Mouse (Mus musculus): ENCODE results near the gene Tns3.

Gene Tns3

DNA sequence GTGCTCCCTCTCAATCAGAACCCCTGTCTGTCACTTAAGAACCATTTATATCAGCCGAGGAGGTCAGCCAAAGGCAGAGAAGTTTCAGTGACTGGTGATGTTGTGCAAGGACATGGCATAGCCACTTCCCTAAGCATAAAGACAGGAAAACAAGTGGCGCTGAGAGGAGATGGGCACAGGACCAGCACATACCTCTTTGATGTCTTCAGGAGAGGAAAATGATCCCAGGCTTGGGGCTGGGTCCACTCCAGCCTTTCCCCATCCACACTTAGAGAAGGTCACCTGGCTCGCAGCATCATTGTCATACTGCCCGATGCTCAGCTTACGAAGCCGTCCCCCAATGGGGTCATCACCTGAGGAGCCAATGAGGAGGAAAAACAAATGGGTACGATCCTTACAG, 185.0 kb downstream of the Tns3 start:
- DNase-seq (ENCODE audit: low spot score in 2 of 2): no peak

DNA sequence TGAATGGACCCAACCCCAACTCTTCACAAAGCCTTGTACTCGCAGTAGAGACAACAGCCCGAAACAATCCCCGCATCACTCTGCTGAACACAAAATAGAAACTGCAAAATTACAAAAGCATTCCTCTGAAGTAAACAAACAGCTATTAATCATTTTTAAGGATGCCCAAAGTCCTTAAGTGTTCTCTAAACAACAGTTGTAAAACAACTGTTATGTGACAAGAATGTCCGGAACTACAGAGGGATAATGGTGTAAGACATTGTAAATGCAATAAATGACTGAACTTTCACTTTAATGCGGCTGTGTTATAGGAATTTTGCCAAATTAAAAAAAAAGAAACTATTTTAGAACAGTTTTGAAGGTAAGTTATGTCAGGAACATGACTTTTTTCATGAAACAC, 190.7 kb downstream of the Tns3 start:
- no peak for DNase-seq (ENCODE audit: low spot score in 2 of 2)

DNA sequence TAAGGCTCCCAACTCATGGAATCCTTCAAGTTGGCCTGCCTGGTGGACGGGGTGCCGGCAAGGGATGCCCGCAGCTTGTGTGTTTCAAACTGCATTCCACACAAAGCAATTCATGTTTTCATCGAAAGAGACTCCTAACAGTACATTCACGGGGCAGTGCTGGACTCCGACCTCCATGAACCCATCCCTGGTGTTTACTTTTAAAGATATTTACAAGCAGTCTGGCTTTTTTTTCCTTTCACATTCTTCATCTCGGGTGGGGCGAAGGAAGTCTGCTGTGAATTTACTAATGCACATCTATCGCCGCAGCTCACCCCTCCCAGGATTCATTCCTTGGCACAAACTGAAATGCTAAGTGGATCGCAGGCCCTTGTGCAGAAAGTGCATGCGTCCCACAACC, 191.9 kb downstream of the Tns3 start:
- no peak for DNase-seq (ENCODE audit: low spot score in 2 of 2)

DNA sequence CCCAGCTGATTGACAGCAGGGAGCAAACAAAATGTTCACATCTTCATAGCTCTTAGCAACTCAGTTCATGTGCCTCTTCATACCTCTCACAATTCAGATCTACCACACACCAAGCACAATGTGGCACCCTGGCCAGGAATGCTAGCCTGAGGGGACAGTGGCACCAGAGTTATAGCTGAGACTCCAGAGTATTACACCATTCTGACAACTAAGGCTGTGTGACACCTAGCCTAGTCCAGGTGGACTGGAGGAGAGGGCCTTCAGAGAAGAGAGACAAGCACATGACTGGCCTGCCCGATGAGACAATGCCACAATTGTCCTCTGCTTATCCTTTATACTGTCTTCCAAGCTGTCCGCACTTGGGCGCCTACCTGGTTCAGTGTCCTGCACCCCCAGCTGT, 192.8 kb downstream of the Tns3 start:
- no peak for DNase-seq (ENCODE audit: low spot score in 2 of 2)

DNA sequence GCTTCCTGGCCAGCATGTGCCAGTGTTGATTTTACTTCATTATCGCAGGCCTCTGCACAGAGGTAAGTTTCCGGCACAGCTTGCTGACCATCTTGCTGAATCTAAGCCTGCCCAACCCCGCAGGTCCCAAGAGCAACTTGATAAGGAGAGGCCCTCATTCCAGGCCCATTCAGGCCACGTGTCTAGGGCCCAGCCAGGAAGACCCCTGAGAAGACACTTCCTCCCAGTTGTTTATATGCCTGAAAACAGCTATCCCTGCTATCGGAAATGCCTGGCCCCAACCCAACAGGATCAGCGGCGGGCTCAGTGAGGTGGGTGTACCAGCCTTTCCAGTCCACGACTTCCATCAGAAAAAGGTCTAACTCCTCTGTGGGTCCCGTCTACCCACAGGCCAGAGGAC, 194.8 kb downstream of the Tns3 start:
- DNase-seq (ENCODE audit: low spot score in 2 of 2): no peak

DNA sequence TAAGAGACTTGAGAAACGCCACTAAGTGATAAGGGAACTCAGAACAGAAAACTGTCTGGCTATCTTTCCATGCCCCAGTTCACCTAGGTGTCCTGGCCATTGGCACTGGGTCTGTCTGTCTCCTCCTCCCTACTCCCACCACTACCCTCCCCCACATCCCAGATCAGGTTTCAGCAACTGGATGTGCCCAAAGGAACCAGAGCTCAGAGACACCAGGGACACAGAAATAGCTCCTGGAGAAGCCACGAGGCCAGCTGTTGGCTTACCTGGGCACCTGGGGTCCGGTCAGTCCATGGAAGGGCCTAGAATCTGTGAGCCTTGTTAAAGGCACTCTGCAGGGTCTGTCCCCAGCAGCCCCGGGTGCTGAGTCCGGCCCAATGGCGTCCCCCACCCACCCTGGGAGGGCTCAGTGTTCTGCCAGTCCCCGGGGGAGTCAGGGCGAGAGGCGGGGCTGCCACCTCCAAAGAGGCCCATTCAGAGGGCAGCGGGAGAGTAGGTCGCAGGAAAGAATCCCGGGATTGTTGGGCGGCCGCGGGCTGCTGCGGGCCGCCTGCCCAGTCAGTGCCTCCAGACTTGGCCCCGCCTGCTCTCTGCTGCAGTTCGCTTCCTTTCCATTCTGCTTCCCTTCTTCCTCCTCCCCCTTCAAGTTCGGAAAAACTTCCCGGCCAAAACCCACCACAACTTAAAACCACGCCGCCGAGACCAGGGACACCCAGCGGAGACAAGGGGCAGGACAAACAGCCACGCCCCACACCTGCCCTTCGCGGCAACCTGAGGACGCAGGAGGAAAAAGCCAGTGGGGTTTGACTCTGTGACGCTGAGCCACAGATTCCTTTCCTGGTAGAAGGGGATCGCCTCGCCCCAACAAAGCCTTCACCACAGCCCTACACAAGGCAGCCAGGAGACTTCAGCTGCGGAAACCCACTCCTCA, 195.9 kb downstream of the Tns3 start:
- DNase-seq (ENCODE audit: low spot score in 2 of 2): no peak

DNA sequence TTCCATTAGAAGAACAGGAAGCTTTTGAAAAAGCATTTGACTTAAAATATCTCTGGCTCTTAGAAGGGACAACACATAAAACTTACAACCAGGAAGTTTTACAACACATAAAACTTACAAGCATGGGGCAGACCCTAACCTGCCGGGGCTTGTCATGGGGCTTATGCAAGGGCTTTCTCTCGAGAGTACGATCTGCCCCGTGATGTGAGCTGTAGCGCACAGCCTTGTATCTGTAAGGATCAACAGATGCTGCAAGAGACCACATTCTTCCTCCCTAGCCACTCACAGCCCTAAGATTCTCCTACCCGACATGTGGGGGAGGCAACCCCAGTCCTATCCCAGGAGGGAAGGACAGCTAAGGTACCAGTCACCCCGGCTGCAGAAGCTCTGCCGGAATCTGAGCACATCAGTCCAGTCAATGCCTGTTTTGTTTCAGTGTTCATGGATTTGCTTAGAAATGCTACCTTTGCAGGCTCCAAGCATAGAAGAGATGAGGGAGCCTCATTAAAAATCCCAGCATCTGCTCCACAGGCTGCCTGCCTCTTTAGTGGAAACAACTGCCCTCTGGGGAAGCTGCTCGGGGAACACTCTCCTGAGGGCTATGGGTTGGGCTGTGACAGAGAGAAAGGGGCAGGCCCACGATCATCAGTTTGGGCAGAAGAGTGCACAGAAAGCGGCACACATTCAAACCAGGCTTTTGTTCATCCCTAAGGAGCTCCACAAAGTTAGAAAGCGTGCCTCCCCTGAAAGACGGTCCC, 196.8 kb downstream of the Tns3 start:
- no peak for DNase-seq (ENCODE audit: low spot score in 2 of 2)

DNA sequence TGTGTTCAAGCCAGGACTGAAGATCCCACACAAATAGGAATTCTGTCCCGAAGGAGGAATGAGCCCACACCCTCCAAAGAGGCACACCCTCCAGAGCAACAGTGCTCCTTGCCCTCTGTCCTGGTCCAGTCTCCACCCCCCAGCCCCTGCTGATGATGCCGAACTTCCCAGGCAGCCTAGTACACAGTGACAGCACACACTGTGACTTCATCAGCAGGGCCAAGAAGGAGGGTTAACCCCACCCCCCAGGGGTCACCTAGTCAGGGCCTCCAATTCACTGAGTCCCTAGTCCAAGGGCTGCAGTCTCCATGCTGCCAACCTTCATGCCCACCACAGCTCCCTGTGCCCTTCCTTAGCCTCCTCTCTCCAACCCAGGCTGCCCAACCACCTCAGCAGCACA, 200.5 kb downstream of the Tns3 start:
- no peak for DNase-seq (ENCODE audit: low spot score in 2 of 2)

DNA sequence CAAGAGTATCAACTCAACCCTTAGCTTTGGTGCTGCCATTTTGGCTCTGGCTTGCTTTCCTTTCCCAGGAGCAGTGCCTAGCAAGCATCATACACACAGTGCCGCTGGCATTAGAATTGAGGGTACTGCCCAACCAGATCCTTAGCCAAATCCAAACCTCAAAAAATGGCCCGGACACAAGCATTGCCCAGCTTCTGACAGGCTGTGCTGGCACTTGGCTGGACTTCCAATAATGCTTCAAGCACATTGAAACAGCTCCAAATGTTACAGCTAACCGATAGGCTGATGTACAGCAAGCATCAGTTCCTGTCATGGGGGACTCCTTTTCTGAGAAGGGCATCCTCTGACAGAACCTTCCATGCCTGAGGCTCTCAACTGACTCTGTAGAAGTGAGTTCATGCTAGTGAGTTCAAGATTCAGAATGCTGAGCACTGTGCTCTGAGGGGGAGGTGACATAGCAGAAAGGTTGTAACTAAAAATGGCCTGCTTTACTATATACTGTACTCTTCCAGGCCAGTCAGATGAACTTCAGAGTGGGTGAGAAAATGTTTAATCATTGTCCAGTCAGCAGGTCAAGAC, 201.4 kb downstream of the Tns3 start:
- DNase-seq (ENCODE audit: low spot score in 2 of 2): no peak

DNA sequence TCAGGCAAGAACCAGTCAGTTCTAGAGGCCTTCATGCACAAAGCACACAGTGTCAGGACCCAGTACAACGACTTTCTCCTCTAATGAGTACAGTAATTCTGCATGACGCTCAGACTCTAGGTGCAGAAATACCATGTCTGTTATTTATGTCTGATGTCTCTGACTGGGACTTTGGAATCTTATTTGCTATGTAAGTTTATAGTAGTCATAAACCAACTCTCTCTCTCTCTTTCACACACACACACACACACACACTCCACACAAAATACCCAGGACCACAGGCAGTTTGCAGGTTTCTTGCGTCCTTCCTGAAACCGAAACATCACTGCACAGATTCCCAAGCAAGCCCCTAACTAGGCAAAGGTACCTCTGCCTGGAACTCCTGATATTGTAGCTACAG, 203.5 kb downstream of the Tns3 start:
- no peak for DNase-seq (ENCODE audit: low spot score in 2 of 2)

DNA sequence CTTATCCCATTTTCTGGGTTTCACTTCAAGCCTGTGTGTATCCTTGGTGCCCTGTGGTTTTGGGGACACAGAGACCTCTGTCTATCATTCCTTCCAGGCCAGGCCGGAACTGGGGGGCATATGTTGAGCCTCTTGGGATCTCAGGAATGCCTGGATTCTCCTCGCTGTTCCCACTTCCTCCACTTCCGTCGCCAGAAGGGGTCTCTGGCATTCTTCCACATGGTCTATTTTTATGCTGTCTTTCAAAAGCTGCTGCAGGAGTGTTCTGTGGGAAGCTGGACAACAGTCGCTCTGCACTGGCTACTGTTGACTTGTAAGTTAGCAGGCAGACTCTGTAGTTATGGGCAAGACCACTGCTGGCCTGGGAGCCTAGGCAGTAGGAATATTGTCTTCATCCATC, 206.4 kb downstream of the Tns3 start:
- no peak for DNase-seq (ENCODE audit: low spot score in 2 of 2)

DNA sequence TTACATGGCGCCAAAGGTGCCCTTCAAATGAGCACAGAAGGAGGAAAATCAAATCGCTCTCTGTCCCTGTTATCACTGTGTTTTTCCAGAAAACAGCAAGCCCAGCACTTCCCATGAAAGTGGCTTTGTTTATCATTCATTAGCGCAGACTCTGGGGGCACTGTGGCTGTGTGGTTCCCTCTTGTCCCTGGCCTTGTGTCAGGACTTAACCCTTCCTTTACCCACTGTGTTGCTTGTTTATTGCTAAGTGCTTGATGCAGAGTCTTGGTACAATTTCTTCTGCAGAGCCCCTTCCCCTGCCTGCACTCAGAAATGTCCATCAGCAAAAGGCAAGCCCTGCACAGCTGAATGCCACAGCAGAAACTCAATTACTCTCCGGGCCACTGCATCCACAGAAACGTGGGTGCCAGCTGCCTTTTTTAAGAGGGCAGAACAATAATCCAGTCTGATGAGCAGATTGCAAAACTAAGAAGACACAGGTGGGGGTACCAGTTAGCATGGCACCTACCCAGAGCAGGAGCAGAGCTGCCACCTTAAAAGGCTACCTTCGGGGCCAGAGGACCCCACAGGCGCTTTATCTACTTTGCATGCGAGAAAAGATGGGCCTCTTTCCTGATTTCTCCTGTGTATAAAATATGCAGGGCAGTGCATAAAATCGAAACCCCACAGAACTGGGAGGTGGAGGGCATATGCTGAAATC, 207.6 kb downstream of the Tns3 start:
- no peak for DNase-seq (ENCODE audit: low spot score in 2 of 2)

DNA sequence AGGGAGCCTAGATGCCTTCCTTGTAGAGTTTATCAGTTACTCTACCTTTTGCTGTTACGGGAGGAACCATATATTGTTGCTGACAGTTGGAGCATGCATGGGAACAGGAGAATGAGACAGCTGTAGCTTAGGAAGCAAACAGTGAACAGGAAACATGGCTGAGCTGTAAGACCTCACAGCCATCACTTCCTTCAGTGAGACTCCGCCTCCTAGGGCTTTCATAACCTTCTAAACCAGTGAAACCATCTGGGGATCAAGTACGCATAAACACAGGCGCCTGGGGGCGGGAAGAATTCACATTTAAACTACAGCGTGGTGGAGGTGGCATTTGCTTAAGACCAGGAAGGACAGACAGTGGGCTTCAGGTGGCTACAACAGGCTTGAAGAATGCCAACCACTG, 208.7 kb downstream of the Tns3 start:
- DNase-seq (ENCODE audit: low spot score in 2 of 2): no peak

DNA sequence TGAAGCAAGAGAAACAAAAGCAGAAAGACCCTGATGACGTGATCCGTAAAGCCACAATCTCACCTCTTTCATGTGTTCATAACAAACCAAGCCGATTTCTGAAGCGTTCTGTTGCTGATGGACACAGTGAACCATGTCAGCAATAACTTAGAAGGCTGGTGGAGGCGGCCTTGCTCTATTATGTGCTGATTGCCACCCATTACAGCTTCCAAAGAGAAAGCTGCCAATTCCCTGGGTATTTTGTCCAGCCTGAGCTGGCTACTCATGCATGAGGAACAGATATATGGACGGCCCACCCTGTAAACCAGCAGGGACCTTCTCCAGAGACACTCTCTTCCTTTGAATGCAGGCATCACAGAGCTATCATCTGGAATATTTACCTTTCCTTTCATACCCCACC, 211.1 kb downstream of the Tns3 start:
- DNase-seq (ENCODE audit: low spot score in 2 of 2): no peak

DNA sequence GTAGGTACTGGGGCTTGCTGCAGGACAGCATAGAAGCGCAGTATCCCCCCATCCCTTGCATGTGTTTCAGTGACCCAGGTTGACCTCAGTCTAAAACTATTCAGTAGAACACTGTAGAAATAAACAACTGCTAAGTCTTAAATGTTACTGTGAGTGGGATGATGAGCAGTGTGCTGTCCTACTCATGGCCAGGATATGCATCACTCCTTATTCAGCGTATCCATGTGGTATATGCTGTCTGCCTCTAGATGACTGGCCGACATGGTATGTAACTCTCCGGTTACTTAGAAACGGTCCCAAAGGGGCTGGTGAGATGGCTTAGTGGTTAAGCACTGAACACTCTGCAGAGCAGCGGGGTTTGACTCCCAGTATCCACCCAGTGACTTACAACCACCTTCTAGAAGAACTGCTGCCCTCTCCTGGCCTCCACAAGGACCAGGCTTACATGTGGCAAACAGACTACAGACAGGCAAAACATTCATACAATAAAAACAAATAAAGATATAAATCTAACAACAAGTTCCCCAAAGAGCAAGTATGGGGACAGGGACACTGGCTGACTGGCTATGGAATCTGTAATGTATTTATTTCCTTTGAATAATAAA, 212.6 kb downstream of the Tns3 start:
- no peak for DNase-seq (ENCODE audit: low spot score in 2 of 2)

DNA sequence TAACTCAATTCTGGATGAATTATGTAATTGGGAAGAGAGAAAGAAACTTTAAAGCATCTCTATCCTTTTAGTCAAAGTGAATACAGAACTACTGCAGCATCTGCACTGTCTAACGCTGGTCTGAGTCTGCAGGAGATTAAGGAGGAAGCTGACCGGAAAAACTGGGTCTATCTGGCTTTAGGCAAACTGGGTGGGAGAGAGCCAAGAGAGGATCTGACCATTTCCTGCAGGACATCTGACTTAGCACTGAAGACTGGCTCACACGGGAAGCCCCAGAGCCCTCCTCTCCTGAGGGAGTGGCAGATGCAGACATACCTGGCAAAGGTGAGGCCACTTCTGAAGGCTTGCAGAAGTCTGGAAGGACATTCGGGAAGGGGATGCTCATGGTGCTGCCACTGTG, 213.8 kb downstream of the Tns3 start:
- no peak for DNase-seq (ENCODE audit: low spot score in 2 of 2)

DNA sequence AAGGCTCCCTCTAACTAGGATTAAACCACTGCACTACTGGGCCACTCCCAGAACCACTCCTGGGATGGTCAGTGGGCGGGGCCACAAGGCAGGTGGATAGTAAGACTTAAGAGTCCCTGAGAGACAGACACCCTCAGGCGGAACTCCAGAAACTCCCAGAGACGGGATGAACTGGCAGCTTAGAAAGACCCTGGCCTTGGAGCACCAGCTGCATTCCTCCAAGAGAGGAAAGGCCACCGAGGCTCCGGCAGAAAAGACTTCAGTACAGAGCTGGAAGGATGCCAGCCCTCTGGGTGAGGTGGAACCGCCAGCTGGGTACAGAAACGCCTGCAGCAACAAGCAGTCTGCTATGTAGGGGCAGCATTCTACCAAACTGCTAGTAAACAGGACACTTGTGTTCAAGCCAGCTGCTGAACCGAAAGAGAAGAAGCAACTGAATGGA, 218.4 kb downstream of the Tns3 start:
- DNase-seq (ENCODE audit: low spot score in 2 of 2): peak in 1 of 2 experiments; percentile 25

DNA sequence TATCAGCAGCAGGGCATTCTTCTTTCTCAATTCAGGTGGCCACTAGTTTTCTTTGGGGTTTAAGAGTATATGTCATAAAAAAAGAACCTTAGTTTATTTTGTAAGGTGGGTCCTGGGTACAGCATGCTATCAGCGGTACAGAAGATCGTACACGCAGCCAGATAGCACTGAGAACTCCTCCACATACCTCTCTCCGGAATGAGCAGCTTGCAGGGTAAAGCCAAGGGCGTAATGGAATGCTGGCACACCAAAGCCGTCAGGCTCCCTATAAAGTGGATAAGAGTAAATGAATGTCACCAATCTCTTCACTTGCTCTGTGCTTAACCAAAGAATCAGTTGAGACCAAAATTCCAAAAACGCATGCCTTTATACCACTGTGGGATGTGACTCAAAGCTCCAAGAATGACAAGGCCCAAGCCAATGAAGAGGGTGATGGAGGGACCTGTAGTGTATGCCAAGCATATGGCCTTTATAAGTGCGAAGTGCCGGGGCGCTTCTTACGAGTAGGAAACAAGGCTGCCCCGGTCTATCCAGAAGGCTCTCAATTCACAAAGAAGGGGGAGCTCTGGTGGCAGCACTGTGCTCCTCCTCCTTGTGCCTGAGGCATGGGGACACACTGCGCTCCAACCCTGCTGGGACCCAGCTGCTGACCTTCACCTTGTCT, 219.4 kb downstream of the Tns3 start:
- DNase-seq (ENCODE audit: low spot score in 2 of 2): no peak

DNA sequence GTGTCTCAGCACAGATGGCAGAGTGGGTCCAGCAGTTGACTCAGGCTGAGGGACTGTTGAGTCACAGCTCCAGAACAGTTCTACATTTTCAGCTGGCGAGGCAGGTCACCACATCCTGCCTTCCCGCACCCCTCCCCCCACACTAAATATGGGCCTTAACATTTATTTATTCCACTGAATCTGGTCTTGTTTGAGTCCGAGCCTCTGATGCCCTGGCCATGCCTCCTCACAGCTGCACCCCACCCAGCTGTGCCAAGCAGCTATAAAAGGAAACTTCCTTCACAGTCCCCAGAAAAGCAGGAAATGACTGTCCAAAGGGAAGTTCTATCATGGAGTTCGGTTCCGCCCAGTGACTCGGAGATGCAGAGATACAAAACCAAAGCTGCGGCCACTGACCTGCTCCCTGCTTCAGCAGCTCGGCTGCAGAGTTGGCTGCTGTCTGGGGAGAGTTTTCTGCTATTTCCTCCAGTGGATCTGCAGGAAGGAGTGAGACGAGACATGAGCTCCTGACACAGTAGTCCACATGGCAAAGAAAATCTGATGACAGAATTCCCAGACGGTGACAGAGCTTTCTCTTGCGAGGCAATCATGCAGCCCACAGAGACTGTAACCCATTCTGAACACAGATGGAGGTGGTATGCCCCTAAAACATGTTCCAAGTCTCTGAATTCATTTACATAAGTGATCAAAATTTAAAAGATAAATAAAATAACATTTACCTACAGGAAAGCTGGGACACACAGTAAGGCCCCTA, 220.6 kb downstream of the Tns3 start:
- DNase-seq (ENCODE audit: low spot score in 2 of 2): no peak

DNA sequence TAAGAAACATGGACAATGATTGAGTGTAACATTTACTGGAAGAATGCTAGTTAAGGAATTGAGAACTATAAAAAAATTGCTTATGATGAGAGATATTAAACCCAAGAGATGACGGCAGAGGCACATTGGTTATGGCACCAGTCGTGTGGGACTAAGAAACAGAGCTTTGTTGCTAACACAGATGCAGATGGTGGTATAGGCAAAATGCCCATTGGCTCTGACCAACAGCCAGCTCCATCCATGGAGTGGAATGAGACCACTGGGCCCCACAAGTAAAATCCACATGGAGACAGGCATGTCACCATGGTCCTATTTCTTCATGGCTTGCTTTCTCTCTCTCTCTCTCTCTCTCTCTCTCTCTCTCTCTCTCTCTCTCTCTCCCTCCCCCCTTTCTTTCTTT, 223.6 kb downstream of the Tns3 start:
- no peak for DNase-seq (ENCODE audit: low spot score in 2 of 2)
